ENCODE assay signal across 27 mouse cellular contexts in the genomic region with DNA sequence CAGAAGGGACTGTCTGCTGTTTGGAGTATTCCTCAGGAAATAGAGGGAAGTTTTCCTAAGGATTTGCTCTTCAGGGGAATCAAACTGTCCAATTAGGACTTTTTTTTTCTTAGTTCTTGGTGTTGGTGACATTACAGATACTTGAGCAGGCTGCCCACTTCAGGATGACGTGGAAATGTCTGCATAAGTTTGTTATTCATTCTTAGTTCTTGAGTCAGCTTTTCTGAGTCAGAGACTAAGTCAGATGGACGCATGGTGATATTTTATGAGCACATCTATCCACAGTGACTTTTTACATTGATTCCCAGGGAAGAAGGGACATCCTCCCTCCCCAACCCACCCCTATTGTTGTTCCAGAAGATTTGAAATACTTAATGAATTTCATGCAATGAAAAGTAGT.
DNase-seq lines count a peak whose midpoint lies in the region; ATAC-seq and TF ChIP-seq lines count a peak whose summit lies in the region.
"Had no signal": no experiment of that assay in that cellular context is flagged by ENCODE, and none has a peak within 500 bp of the region (broad histone marks: within the 10 kb centered on the region; RNA-seq: fewer than 3 reads in every experiment).

No protein-coding gene starts in this region.

- CTCF ChIA-PET in Patski (lab: Charles Lee) = no interaction called here

- no peak for TF ChIP-seq CTCF in Patski (IDR thresholded peaks at IDR 0.05)

- no peak overlapping the region for H3K27ac ChIP-seq in midbrain, embryonic 10.5 days (replicated peaks)
- H3K27ac ChIP-seq: embryonic facial prominence, embryonic 12.5 days; embryonic facial prominence, embryonic 15.5 days; forebrain, embryonic 10.5 days; gastrocnemius, adult 2 months; hindbrain, embryonic 12.5 days; hindbrain, embryonic 15.5 days had no signal

- no peaks in the 10 kb centered on the region for H3K4me1 ChIP-seq in midbrain, embryonic 10.5 days
- H3K4me1 ChIP-seq: embryonic facial prominence, embryonic 12.5 days; embryonic facial prominence, embryonic 15.5 days; forebrain, embryonic 10.5 days; hindbrain, embryonic 12.5 days; hindbrain, embryonic 15.5 days had no signal

- 77% methylated on average over 2 of the region's 2 CpGs for WGBS in midbrain, embryonic 10.5 days

- H3K27me3 ChIP-seq in Patski = no peaks in the 10 kb centered on the region
- no peaks in the 10 kb centered on the region for H3K27me3 ChIP-seq in midbrain, embryonic 10.5 days (ENCODE audit: low read depth, poor library complexity, severe bottlenecking)
- H3K27me3 ChIP-seq: CH12.LX; embryonic facial prominence, embryonic 12.5 days; embryonic facial prominence, embryonic 15.5 days; hindbrain, embryonic 12.5 days; hindbrain, embryonic 15.5 days had no signal

- H3K36me3 ChIP-seq in midbrain, embryonic 10.5 days = no peaks in the 10 kb centered on the region
- H3K36me3 ChIP-seq: embryonic facial prominence, embryonic 12.5 days; embryonic facial prominence, embryonic 15.5 days; forebrain, embryonic 10.5 days; G1E; hindbrain, embryonic 12.5 days; hindbrain, embryonic 15.5 days had no signal

- no peak overlapping the region for H3K4me3 ChIP-seq in midbrain, embryonic 10.5 days
- H3K4me3 ChIP-seq: embryonic facial prominence, embryonic 12.5 days; embryonic facial prominence, embryonic 15.5 days; erythroblast, embryonic 14.5 days; forebrain, embryonic 10.5 days; gastrocnemius, adult 2 months; hindbrain, embryonic 12.5 days; hindbrain, embryonic 15.5 days had no signal

- ATAC-seq in Patski = peak; percentile 89
- ATAC-seq: activated CD4-positive, CD25-positive, alpha-beta regulatory T cell, adult 4 months; forebrain, embryonic 14.5 days; forebrain, postnatal 0 days; intestine, postnatal 0 days had no signal

- POLR2A ChIA-PET in Patski (lab: Charles Lee) = no interaction called here

- in situ Hi-C loops in Patski (cut with MboI; ENCODE audit: low pct_unique_long_range_greater_than_20kb) = no loop called here

- DNase-seq in 3T3-L1 (ENCODE audit: low read depth, low spot score) (peak; percentile 74), Patski (ENCODE audit: low read depth, low spot score) (no peak)
- peak; percentile 32 for DNase-seq in fibroblast of lung, adult 2 months (ENCODE audit: low read depth)
- no peak for DNase-seq in spleen, adult 12 weeks (ENCODE audit: low spot score)
- no peak for DNase-seq in left cerebral cortex, adult 9 months (ENCODE audit: low spot score in 2 of 2)
- DNase-seq in midbrain, embryonic 10.5 days (ENCODE audit: low spot score) = no peak
- DNase-seq: adrenal gland, adult 8-10 months; adrenal gland, postnatal 25 days; cerebellum, adult 11 months; cerebellum, adult 2 months; cerebellum, adult 9-11 months; cerebellum, postnatal 25 days; forebrain, postnatal 0 days; gastrocnemius, adult 2 months; gastrocnemius, postnatal 14 days; heart, adult 11 months had no signal

- H3K9me3 ChIP-seq in midbrain, embryonic 10.5 days (replicated peaks) = no peaks in the 10 kb centered on the region
- H3K9me3 ChIP-seq: embryonic facial prominence, embryonic 12.5 days; embryonic facial prominence, embryonic 15.5 days; forebrain, embryonic 10.5 days; G1E; hindbrain, embryonic 12.5 days; hindbrain, embryonic 15.5 days had no signal

Comparison
In these comparisons a context has a peak if more than half of its experiments do, and no peak if none do; other contexts are left out.
1. DNase-seq: peak in 3T3-L1 (single experiment) and fibroblast of lung, adult 2 months (single experiment); none in Patski (single experiment), spleen, adult 12 weeks (single experiment), left cerebral cortex, adult 9 months (0 of 2) and midbrain, embryonic 10.5 days (single experiment).